ENCODE assay signal across 8 mouse cellular contexts in genomic region chr9:107463509-107463908, GRCm38 (mm10).
DNase-seq lines count a peak whose midpoint lies in the region; ATAC-seq and TF ChIP-seq lines count a peak whose summit lies in the region.

No protein-coding gene starts in this region.

- H3K9ac ChIP-seq in midbrain, embryonic 14.5 days (replicated peaks; ENCODE audit: low read length): peak overlapping the region; percentile 42

- 15% methylated on average over 7 of the region's 7 CpGs for WGBS in embryonic facial prominence, embryonic 10.5 days
- 6% methylated on average over 7 of the region's 7 CpGs for WGBS in midbrain, embryonic 14.5 days
- 20% methylated on average over 7 of the region's 7 CpGs for WGBS in spleen, adult 2 months

- H3K27ac ChIP-seq in embryonic facial prominence, embryonic 10.5 days (replicated peaks): no peak overlapping the region
- peak overlapping the region; percentile 81 for H3K27ac ChIP-seq in midbrain, embryonic 14.5 days (replicated peaks; ENCODE audit: low read depth, low read length)
- H3K27ac ChIP-seq in spleen, adult 2 months (ENCODE audit: insufficient read depth, low read length): no peak overlapping the region

- DNase-seq in monocyte, adult 2 months (ENCODE audit: low read depth in 1 of 2, low spot score in 2 of 2): peak; percentile 9 to 44
- DNase-seq in embryonic facial prominence, embryonic 10.5 days (ENCODE audit: low spot score): peak; percentile 89
- DNase-seq in heart, adult 18-20 months: peak; percentile 52 to 86
- peak; percentile 85 for DNase-seq in kidney, adult 18-20 months
- peak; percentile 90 for DNase-seq in left cerebral cortex, postnatal 4 days
- DNase-seq in midbrain, embryonic 14.5 days: peak; percentile 94
- DNase-seq in spleen, adult 2 months (ENCODE audit: low read depth in 1 of 2, low spot score in 2 of 2): peak in 1 of 2 experiments; percentile 49

- peaks cover 31% of the 10 kb centered on the region for H3K4me1 ChIP-seq in embryonic facial prominence, embryonic 10.5 days
- peaks cover 25% of the 10 kb centered on the region for H3K4me1 ChIP-seq in midbrain, embryonic 14.5 days (ENCODE audit: control insufficient read depth, insufficient read depth, low read length)
- no peaks in the 10 kb centered on the region for H3K4me1 ChIP-seq in spleen, adult 2 months (ENCODE audit: control insufficient read depth, insufficient read depth, insufficient read length)

- H3K9me3 ChIP-seq in embryonic facial prominence, embryonic 10.5 days: no peaks in the 10 kb centered on the region
- no peaks in the 10 kb centered on the region for H3K9me3 ChIP-seq in midbrain, embryonic 14.5 days (ENCODE audit: control insufficient read depth, low read length)

- no peaks in the 10 kb centered on the region for H3K36me3 ChIP-seq in embryonic facial prominence, embryonic 10.5 days (replicated peaks)
- H3K36me3 ChIP-seq in midbrain, embryonic 14.5 days (ENCODE audit: control insufficient read depth, insufficient read depth, low read length): no peaks in the 10 kb centered on the region
- no peaks in the 10 kb centered on the region for H3K36me3 ChIP-seq in spleen, adult 2 months (ENCODE audit: control insufficient read depth, insufficient read depth, low read length)

- no peak for TF ChIP-seq POLR2A in spleen, adult 2 months (IDR thresholded peaks at IDR 0.05; ENCODE audit: low read depth, low read length)

- no peak for ATAC-seq in monocyte, adult 5-6 weeks (replicated peaks; ENCODE audit: insufficient number of reproducible peaks, low FRiP score, low TSS enrichment, poor library complexity, severe bottlenecking)
- peak; percentile 74; the same call in 1 of the 2 replicates for ATAC-seq in midbrain, embryonic 14.5 days (ENCODE audit: low FRiP score, low TSS enrichment)

- H3K4me2 ChIP-seq in midbrain, embryonic 14.5 days (ENCODE audit: low read length): peak overlapping the region; percentile 18; the same call in 1 of the 2 replicates

- H3K4me3 ChIP-seq in embryonic facial prominence, embryonic 10.5 days: no peak overlapping the region
- H3K4me3 ChIP-seq in midbrain, embryonic 14.5 days (replicated peaks; ENCODE audit: low read depth, low read length): no peak overlapping the region
- H3K4me3 ChIP-seq in spleen, adult 2 months (ENCODE audit: extremely low read depth, insufficient read depth, insufficient read length): no peak overlapping the region

- TF ChIP-seq CTCF in spleen, adult 2 months (IDR thresholded peaks at IDR 0.05; ENCODE audit: extremely low read depth, insufficient read depth, insufficient read length, insufficient replicate concordance): peak; percentile 68

- intact Hi-C loops in left cerebral cortex, postnatal 4 days (cut with DNase I): no loop called here

- peaks cover 47% of the 10 kb centered on the region for H3K27me3 ChIP-seq in embryonic facial prominence, embryonic 10.5 days (replicated peaks; ENCODE audit: low read depth, poor library complexity, severe bottlenecking)
- no peaks in the 10 kb centered on the region for H3K27me3 ChIP-seq in midbrain, embryonic 14.5 days (ENCODE audit: control insufficient read depth, insufficient read depth, low read length)
- H3K27me3 ChIP-seq in spleen, adult 2 months (ENCODE audit: control insufficient read depth, insufficient read depth, low read length): no peaks in the 10 kb centered on the region
